ENCODE assay signal across 10 mouse cellular contexts in genomic region chr19:37237712-37238437, GRCm38 (mm10). TPM values are rescaled to one million over a fixed set of nuclear protein-coding genes. Genes with fewer than 3 reads are reported as not detected.
DNase-seq lines count a peak whose midpoint lies in the region; ATAC-seq and TF ChIP-seq lines count a peak whose summit lies in the region.
"Had no signal": no experiment of that assay in that cellular context is flagged by ENCODE, and none has a peak within 500 bp of the region (broad histone marks: within the 10 kb centered on the region; RNA-seq: fewer than 3 reads in every experiment).

No protein-coding gene starts in this region.

- no peak for DNase-seq in heart, postnatal 14 days
- DNase-seq in hindbrain, postnatal 0 days (ENCODE audit: low spot score), result peak; percentile 10
- no peak for DNase-seq in spleen, adult 2 months (ENCODE audit: low read depth in 1 of 2, low spot score in 2 of 2)
- no peak for DNase-seq in layer of hippocampus, adult 9-11 months
- DNase-seq in thymus, postnatal 4 days, result no peak
- DNase-seq in gastrocnemius, postnatal 4 days (ENCODE audit: low spot score in 2 of 2), result no peak
- DNase-seq: left cerebral cortex, postnatal 4 days; right cerebral cortex, postnatal 14 days had no signal

- intact Hi-C loops in heart, postnatal 14 days (cut with DNase I), result no loop called here

- no peaks in the 10 kb centered on the region for H3K36me3 ChIP-seq in heart, embryonic 16.5 days (ENCODE audit: control insufficient read depth, insufficient read depth)
- H3K36me3 ChIP-seq in hindbrain, postnatal 0 days (ENCODE audit: insufficient read depth, low read length), result no peaks in the 10 kb centered on the region
- H3K36me3 ChIP-seq in spleen, adult 2 months (ENCODE audit: control insufficient read depth, insufficient read depth, low read length), result no peaks in the 10 kb centered on the region

- no peaks in the 10 kb centered on the region for H3K9me3 ChIP-seq in heart, embryonic 16.5 days (replicated peaks; ENCODE audit: control insufficient read depth, low read length)
- H3K9me3 ChIP-seq in hindbrain, postnatal 0 days (ENCODE audit: low read length), result no peaks in the 10 kb centered on the region

- H3K27ac ChIP-seq in heart, embryonic 16.5 days (ENCODE audit: low read length), result no peak overlapping the region
- no peak overlapping the region for H3K27ac ChIP-seq in hindbrain, postnatal 0 days
- H3K27ac ChIP-seq in spleen, adult 2 months (ENCODE audit: insufficient read depth, low read length), result peak overlapping the region; percentile 22; the same call in 1 of the 2 replicates

- H3K27me3 ChIP-seq in heart, embryonic 16.5 days (ENCODE audit: control insufficient read depth, insufficient read depth, low read length), result peaks cover 22% of the 10 kb centered on the region
- H3K27me3 ChIP-seq in hindbrain, postnatal 0 days (ENCODE audit: insufficient read depth, low read length), result no peaks in the 10 kb centered on the region
- peaks cover 8% of the 10 kb centered on the region for H3K27me3 ChIP-seq in spleen, adult 2 months (ENCODE audit: control insufficient read depth, insufficient read depth, low read length)

- H3K4me1 ChIP-seq in heart, embryonic 16.5 days (ENCODE audit: control insufficient read depth, insufficient read depth, low read length), result peaks cover 8% of the 10 kb centered on the region
- H3K4me1 ChIP-seq in hindbrain, postnatal 0 days (ENCODE audit: insufficient read depth, low read length), result no peaks in the 10 kb centered on the region
- 0 out of 2 replicates have a peak, but pooled peaks cover 5% of the 10 kb centered on the region for H3K4me1 ChIP-seq in spleen, adult 2 months (ENCODE audit: control insufficient read depth, insufficient read depth, insufficient read length)

- no peak overlapping the region for H3K9ac ChIP-seq in heart, embryonic 16.5 days (ENCODE audit: low read length)
- H3K9ac ChIP-seq in hindbrain, postnatal 0 days (replicated peaks; ENCODE audit: low read length), result no peak overlapping the region

- 5% methylated on average over 15 of the region's 15 CpGs for WGBS in heart, embryonic 16.5 days
- WGBS in hindbrain, postnatal 0 days, result 7% methylated on average over 15 of the region's 15 CpGs
- WGBS in spleen, adult 2 months, result 9% methylated on average over 15 of the region's 15 CpGs

- no peak for TF ChIP-seq POLR2A in spleen, adult 2 months (IDR thresholded peaks at IDR 0.05; ENCODE audit: low read depth, low read length)

- no peak for TF ChIP-seq CTCF in hindbrain, postnatal 0 days (IDR thresholded peaks at IDR 0.05; ENCODE audit: low read depth)
- no peak for TF ChIP-seq CTCF in spleen, adult 2 months (IDR thresholded peaks at IDR 0.05; ENCODE audit: extremely low read depth, insufficient read depth, insufficient read length, insufficient replicate concordance)

- no peak overlapping the region for H3K4me3 ChIP-seq in heart, embryonic 16.5 days (ENCODE audit: low read length)
- H3K4me3 ChIP-seq in hindbrain, postnatal 0 days (ENCODE audit: low read length), result no peak overlapping the region
- no peak overlapping the region for H3K4me3 ChIP-seq in spleen, adult 2 months (ENCODE audit: extremely low read depth, insufficient read depth, insufficient read length)

- ATAC-seq in heart, embryonic 16.5 days (replicated peaks; ENCODE audit: extremely low read depth, insufficient read depth, low FRiP score), result no peak
- ATAC-seq in common myeloid progenitor, adult 5-6 weeks (replicated peaks; ENCODE audit: low read depth, poor library complexity, severe bottlenecking), result peak; percentile 45
- ATAC-seq in hindbrain, postnatal 0 days, result peak; percentile 33

- peak overlapping the region; percentile 41 for H3K4me2 ChIP-seq in heart, embryonic 16.5 days (ENCODE audit: low read depth, low read length)
- H3K4me2 ChIP-seq in hindbrain, postnatal 0 days (ENCODE audit: low read depth, low read length), result peak overlapping the region; percentile 38

RNA-seq across cellular contexts. Expression of gene Cpeb3, which starts 29.5 kb away (rescaled TPM):
- 7.4 and 8.2 TPM in 2 replicates for polyA plus RNA-seq in heart, embryonic 16.5 days (2015; fragmentation: Nextera tagmentation; extraction: Ambion mirVana)
- 10 to 100 TPM; 62.6 to 76.8 TPM for total RNA-seq in heart, postnatal 14 days (2021)
- 0.53 and 1.3 TPM in 2 replicates for total RNA-seq in common myeloid progenitor, adult 5-6 weeks (2017)
- total RNA-seq in hindbrain, postnatal 0 days (2014; rRNA removed), result 23.7 and 26.1 TPM in 2 replicates
- polyA plus RNA-seq in hindbrain, postnatal 0 days (2015; fragmentation: Nextera tagmentation; extraction: Ambion mirVana), result 10.3 and 11.3 TPM in 2 replicates
- polyA plus RNA-seq in spleen, adult 2 months (2012; rRNA removed), result 4.1 and 4.2 TPM in 2 replicates
- total RNA-seq in gastrocnemius, postnatal 4 days (2021), result 10 to 100 TPM; 15.7 to 21.9 TPM

RNA-seq across cellular contexts. Expression of gene March5, which starts 30.5 kb away (rescaled TPM):
- 77.0 and 80.2 TPM in 2 replicates for polyA plus RNA-seq in heart, embryonic 16.5 days (2015; fragmentation: Nextera tagmentation; extraction: Ambion mirVana)
- 10 to 100 TPM; 83.4 to 84.3 TPM for total RNA-seq in heart, postnatal 14 days (2021)
- total RNA-seq in common myeloid progenitor, adult 5-6 weeks (2017), result 77.4 and 101 TPM in 2 replicates
- total RNA-seq in hindbrain, postnatal 0 days (2014; rRNA removed), result 50.3 and 65.0 TPM in 2 replicates
- 94.8 and 100 TPM in 2 replicates for polyA plus RNA-seq in hindbrain, postnatal 0 days (2015; fragmentation: Nextera tagmentation; extraction: Ambion mirVana)
- 21.2 and 23.4 TPM in 2 replicates for polyA plus RNA-seq in spleen, adult 2 months (2012; rRNA removed)
- total RNA-seq in gastrocnemius, postnatal 4 days (2021), result 10 to 100 TPM; 54.7 to 59.5 TPM
